Mouse (Mus musculus) right cerebral cortex, postnatal 10 days (tissue): ENCODE measurements around the gene Rusc2.

Experiments used
- DNase-seq, 2 experiments: peaks; one replicate each; pipeline ENCODE4 v3.0.0; 2021; ENCODE audit warnings: low spot score in 2 of 2

The Rusc2 gene

DNA sequence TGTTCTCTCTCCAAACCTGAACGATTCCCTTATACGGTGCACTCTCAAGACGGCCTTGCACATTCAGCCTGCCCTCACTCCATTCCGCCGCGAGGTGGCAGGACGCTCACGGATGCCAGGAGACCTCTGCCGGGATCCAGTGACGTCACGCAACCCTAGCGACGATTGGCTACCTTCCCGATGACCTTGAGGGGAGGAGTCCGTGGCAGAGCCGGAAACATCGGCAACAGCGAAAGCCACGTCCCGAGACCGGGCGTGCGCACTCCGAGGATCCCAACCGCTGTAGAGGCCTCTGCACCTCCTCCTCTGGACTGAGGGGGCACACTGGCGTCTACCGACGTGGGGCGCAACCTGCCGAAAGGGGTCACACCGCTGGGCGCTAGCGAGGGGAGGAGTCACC is 60.3 kb downstream of the Rusc2 start:
- DNase-seq: peak; percentile 99

DNA sequence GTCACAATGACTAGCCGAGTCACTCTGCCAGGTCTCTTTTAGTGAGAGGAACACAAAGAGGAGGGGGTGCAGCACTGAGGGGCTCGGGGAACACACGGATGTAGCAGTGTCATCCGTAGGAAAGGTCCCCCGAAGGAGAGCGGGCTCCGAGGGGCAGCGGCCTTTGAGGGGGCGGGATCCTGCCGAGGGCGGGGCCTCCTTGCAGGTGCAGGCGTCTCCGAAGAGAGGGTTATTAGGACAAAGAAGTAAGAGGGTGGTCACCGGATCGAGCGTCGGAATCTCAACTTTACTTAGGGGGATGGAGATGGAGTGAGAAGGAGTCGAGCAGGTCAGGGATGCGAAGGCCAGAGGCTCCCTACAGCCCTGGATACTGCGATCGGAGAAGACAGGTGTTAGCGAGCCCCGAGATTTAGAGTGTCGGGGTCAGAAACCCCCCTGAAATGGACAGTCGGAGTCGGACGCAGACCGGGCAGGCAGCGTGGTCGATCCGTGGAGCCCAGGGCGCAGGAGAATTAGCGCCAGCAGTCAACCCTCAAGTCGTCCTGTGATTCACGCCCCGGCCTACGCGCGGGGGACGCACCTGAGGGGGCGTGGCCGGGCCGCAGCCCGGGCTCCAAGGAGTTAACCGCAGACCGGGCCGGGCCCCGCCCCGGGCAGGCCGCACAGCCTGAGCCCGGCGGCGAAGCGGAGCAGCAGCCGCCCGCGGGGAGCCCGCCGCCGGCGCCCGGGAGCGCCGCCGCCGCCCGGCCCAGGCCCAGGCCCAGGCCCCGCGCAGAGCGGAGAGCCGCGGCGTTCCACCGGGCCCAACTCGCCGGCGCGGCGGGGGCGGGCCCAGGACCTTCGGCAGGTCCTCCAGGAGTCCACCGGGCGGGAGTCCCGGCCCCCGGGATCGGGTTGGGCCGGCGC is 60.9 kb downstream of the Rusc2 start:
- peak; percentile 76 to 79 for DNase-seq

DNA sequence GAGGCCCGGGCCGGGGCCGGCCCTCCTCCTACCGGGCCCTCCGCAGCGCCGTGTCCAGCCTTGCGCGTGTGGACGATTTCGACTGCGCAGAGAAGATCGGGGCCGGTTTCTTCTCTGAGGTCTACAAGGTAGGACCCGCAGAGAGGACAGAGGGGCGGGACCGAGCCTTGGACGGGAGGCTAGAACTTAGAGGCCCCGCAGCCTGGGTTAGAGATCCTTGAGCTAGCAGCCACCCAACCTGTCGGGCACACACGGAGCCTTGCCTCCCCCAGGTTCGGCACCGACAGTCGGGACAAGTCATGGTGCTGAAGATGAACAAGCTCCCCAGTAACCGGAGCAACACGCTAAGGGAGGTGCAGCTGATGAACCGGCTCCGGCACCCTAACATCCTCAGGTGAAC is 61.7 kb downstream of the Rusc2 start:
- peak; percentile 37 to 49 for DNase-seq

DNA sequence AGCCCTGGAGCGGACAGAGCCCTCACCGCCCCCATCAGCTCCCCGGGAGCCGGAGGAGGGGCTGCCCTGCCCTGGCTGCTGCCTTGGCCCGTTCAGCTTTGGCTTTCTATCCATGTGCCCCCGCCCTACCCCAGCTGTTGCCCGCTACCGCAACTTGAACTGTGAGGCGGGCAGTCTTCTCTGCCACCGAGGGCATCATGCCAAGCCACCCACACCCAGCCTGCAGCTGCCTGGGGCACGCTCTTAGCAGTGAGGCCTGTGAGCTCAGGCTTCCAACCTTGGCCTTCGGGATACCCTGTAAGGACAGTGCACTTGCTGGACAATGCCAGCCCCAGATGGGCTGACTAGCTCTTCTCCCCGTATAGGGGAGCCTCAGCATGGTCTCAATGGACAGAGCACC is 65.5 kb downstream of the Rusc2 start:
- peak; percentile 48 to 60 for DNase-seq

DNA sequence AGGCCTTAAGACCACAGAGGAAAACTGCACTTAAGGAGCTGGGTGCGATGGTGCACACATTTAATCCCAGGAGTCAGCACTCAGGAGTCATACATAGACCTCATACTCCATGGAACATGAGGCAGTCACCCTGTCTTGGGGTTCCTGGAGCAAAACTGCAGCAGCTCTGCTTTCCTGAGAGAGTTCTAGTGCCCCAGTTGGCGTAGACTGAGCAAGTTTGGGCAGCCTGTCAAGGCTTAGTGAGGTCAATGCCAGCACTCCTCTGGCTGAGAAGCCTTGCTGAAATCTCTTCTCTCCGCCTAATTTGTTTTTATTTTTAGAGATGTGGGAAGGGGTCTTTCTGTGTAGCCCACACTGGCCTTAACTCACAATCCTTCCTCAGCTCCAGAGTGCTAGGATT is 66.8 kb downstream of the Rusc2 start:
- no peak for DNase-seq

DNA sequence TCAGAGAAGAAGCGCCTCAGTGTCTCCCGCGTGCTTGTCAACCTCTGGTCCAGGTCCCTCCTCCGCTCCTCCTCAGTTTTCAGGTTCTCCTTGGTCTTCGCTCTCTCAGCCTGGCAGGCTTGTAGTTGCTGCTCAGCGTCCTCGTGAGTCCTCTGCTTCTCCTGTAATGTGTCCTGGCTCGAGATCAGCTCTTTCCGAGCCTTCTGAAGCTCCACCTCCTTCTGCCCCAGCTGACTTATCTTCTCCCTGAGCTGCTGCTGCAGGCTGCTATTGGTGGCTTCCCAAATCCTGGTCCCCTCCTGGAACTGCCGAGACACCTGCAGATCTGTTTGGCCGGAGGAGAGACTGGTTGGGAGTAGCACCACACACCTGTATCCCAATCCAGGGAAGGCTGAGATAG is 70.5 kb downstream of the Rusc2 start:
- no peak for DNase-seq

DNA sequence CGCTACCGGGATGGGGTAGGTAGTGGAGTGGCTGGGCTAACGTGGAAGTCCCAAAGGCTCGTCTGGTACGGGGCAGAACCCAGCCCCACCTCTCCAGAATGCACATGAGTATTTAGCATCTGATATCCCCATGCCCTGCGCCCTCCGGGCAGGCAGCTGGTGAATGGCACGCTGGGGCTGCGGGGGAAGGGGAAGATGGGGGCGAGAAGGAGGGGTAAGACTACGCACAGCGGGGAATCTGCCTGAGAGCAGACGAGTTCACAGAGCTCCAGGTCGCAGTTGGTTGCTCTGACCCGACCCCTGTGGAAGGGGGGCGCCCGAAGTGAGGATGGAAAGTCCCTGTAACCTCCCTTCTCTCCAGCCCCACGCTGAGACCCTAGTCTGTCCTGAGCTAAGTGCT is 71.6 kb downstream of the Rusc2 start:
- no peak for DNase-seq

DNA sequence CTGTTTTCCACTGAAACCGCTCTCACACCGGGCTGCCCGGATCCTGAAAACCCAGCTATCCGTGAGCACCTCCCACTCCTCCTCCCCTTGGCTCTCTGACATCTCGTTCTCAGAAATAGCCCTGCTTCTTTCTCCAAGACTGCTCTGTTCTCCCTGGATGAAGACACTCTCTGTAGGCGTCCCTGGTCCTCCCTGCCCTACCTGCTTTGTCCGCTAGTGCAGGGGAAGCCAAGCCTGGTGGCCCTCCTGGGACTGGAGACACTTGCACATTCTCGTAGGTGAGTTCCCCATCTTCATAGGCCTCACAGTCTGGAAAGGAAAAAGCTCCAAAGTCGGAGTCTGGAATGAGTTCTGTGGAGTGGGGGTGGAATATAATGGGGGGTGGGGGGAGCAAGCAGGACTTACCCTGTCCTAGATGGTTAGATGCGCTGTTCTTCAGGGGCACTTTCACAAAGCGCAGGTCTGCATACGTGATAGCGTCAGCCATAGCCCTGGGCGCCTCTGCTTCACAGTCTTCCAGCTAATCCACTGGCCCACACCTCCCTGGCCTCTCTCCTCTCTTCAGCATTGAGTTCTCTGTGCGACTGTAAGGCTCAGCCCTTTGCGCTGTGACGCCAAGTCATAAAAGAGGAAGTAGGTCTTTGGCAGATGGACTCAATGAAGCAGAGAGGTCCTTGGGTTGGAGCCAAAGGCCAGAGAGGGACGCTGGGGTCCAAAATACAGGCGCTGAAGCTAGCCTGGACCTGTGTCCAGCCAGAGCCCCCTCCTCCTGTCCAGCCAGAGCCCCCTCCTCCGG is 72.5 kb downstream of the Rusc2 start, which contains the start of gene Cd72:
TSS of gene Cd72 (minus strand) at position 588 of the 796 bp plus-strand sequence.
- DNase-seq: no peak

DNA sequence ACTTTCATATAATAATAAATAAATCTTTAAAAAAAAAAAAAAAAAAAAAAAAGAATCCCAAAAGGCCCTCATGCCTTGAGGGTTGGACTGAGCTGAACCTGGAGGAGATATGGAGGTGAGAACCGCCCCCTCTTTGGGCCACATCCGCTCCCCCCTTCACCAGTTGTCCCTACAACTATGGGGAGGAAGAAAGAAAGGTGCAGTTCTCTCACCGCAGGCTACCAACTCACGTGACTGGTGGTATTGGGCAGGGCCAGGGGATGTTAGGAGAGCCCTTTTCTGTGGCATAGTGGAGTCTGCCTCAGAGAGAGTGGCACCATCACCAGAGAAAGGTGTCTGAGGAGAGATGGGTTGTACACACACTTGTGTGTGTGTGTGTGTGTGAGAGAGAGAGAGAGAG is 74.7 kb downstream of the Rusc2 start:
- no peak for DNase-seq

DNA sequence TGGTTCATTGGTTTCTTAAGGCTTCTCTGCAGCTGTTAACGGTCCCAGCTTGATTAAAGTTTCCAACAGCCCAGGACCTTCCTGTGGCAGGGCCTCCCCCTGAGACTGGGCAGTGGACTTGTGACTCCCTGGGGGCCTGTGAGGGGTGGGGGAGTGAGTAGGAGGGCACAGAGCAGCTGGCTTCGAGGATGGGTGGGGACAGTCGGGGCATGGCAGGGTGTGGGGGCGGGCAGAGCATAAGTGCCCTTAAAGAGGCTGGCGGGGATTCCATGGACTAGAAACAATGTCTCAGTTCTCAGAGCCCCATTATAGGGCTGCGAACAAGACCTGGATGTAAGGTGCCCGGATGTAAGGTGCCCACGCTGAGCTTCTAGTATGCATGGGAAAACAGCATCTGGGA is 75.3 kb downstream of the Rusc2 start:
- no peak for DNase-seq

DNA sequence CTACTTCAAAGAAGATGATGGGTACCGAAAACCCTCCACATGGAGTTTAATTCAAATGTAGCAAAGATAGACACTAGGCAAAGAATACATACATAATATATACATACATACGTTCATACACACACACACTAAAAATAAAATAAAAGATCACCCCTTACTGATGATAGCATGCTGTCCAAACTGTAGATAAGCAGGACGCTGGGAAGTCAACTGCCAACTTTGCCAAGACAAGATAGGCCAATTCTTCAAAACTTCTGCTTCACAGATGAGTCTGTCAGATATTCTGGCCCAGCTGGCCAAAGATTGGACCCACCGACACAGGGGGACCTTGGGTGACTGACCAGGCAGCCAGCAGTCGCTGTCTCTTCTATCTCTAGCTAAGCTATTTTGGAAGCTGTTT is 81.3 kb downstream of the Rusc2 start:
- DNase-seq: no peak

DNA sequence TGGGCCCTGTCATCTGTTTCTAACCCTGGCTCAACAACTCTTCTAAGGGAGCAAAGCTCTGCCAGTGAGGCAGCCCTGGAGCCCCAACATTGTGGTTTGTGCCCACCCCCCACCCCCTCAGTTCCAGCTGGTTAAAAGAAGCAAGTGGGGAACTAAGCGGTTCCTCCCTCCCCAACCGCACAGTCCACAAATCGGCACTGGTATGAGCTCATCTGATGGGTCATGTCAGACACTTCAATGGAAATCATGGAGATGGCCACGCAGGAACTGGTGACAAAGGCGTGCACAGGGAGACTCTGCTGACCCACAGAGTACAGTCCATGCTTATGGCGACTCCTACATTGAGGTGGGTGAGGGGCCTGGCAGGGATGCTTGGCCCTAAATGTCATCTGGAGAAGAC is 84.2 kb downstream of the Rusc2 start:
- DNase-seq: no peak

DNA sequence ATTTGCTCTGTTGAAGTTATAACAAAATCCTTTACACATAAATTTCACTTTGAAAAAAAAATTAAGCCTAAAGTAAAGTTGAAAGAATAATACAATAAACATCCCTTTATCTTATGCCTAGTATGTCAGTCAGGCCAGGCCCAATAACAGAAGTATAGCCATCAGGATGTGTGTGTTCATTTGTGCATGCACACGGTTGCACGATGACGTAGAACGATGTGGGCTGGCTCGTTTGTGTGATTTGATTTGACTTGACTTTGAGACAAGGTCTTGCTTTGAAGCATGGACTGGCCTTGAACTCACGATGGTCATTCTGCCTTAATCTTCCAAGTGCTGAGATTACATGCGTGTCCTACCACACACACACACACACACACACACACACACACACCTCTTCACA is 85.1 kb downstream of the Rusc2 start:
- DNase-seq: no peak

DNA sequence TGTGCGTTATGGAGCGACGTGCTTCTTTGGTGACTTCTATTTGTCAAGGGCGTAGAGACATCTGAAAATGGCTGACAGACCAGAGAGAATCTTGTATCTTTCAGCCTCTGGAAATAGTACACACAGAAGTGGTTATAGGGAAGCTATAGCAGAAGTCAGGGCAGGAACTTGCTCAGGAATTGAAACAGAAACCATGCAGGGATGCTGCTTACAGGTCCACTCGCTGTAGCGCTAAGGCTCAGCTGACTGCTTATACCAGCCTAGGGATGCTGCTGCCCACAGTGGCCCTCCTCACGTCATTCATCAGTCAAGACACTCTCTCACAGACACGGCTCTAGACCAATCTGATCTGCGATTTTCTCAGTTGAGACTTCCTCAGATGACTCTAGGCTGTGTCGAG is 88.5 kb downstream of the Rusc2 start:
- DNase-seq: no peak

DNA sequence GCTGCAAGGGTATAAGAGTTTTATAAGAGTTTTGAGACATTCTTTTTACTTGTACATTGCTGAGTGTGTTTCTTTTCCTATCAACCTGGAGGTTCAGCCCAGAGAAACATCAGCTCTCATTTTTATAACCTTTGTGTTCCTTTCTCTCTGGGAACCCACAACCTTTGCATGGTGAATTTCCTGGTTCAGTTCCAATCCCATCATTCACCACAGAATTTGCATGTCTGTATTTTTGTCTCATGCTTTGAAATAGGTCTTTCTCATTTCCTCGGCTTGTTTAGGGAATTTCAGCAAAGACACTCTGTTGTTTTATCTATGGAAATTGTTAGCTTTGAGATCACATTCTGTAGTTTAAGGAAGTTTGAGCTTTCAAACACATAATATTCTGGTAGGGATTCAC is 91.9 kb downstream of the Rusc2 start:
- DNase-seq: no peak

DNA sequence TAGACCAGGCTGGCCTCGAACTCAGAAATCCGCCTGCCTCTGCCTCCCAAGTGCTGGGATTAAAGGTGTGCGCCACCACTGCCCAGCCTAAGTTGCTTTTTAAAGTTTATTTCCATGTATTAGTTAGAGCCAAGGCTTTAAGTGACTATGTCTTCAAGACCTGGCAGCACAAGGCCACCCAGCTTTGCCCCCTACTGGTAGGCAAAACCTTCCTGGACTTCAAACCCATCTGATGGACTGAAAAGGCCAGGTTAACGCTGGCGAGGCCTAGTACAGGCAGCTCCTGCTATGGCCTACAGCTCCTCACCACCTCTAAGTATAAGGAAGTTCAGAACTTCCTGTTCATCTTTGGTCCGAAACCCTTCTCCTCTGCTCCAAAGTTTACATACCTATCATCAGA is 94.8 kb downstream of the Rusc2 start:
- no peak for DNase-seq
